Mouse (Mus musculus) neural tube, embryonic 11.5 days (tissue): ENCODE measurements around the gene Nbea. TPM values are rescaled to one million over a fixed set of nuclear protein-coding genes. Genes with fewer than 3 reads are reported as not detected.

Experiments
- ATAC-seq: fragments of 200-750 bp; cut with Nextera tagmentation; 2 replicates; pipeline ENCODE4 v1.8.0; 2017; ENCODE audit warnings: moderate number of reproducible peaks, mild to moderate bottlenecking, moderate TSS enrichment, moderate library complexity; ENCODE audit not compliant: insufficient read depth, low FRiP score, low TSS enrichment
- DNase-seq: peaks from one replicate; pipeline ENCODE4 v3.0.0-alpha.2; 2015; ENCODE audit warnings: low spot score
- H3K27ac ChIP-seq: fragments of 300-500 bp; sonication (generic); 2 replicates; pipeline ENCODE4 v1.5.1; 2014; ENCODE audit warnings: low read depth, mild to moderate bottlenecking, low read length
- H3K27me3 ChIP-seq: fragments of 300-500 bp; sonication (generic); 2 replicates; pipeline ENCODE4 v1.6.1; 2014; ENCODE audit warnings: mild to moderate bottlenecking, low read length, mixed read lengths; ENCODE audit not compliant: control insufficient read depth, insufficient read depth
- H3K36me3 ChIP-seq: fragments of 300-500 bp; sonication (generic); 2 replicates; pipeline ENCODE4 v1.6.1; 2014; ENCODE audit warnings: mild to moderate bottlenecking, low read length, moderate library complexity, mixed read lengths; ENCODE audit not compliant: control insufficient read depth, insufficient read depth
- H3K4me1 ChIP-seq: fragments of 300-500 bp; sonication (generic); 2 replicates; pipeline ENCODE4 v1.6.1; 2014; ENCODE audit warnings: low read length, mixed read lengths; ENCODE audit not compliant: control insufficient read depth, insufficient read depth
- H3K4me2 ChIP-seq: fragments of 300-500 bp; sonication (generic); 2 replicates; pipeline ENCODE4 v1.6.1; 2014; ENCODE audit warnings: low read depth, mild to moderate bottlenecking, moderate library complexity
- H3K4me3 ChIP-seq: fragments of 300-500 bp; sonication (generic); 2 replicates; pipeline ENCODE4 v1.5.1; 2014; ENCODE audit warnings: low read depth, low read length
- H3K9ac ChIP-seq: fragments of 300-500 bp; sonication (generic); 2 replicates; pipeline ENCODE4 v1.6.1; 2014; ENCODE audit warnings: mild to moderate bottlenecking, low read length
- H3K9me3 ChIP-seq: fragments of 300-500 bp; sonication (generic); 2 replicates; pipeline ENCODE4 v1.6.1; 2016; ENCODE audit warnings: low read length; ENCODE audit not compliant: control insufficient read depth
- WGBS: fragments of 180-500 bp; shearing (Covaris S2); extraction: QIAGEN DNeasy Blood & Tissue Kit; methylation state at CpG from one replicate; pipeline ENCODE4 v1.1.7; 2014; 5-methylcytosine and 5-hydroxymethylcytosine counted together
- polyA plus RNA-seq: library from polyadenylated mRNA; unstranded; fragments of >200 nt; fragmentation: Nextera tagmentation; extraction: Ambion mirVana; gene quantifications from 2 replicates; pipeline ENCODE4 v1.2.1, GENCODE M21; 2014

Gene Nbea
- polyA plus RNA-seq, result 18.5 and 18.8 TPM in 2 replicates

GRCm38 (mm10) chr3:56183159-56184133 is at the start of gene Nbea:
Nbea (minus strand) TSS chr3:56183701.
- Histone ChIP-seq H3K27ac (peak within 1 kb of the TSS; percentile 94), H3K4me1 (0 out of 2 replicates have a peak, but pooled peaks cover 4% of the 10 kb centered on the region), H3K27me3 (no peaks in the 10 kb centered on the region), H3K9ac (peak within 1 kb of the TSS; percentile 97), H3K4me2 (peak within 1 kb of the TSS; percentile 83), H3K36me3 (no peaks in the 10 kb centered on the region), H3K4me3 (peak within 1 kb of the TSS; percentile 93), H3K9me3 (no peaks in the 10 kb centered on the region)
- ATAC-seq (peak; percentile 80), DNase-seq (peak; percentile 91)
- under 1% methylated on average over 75 of the region's 131 CpGs for WGBS

GRCm38 (mm10) chr3:56229283-56229682 is 45.8 kb upstream of the Nbea start:
- Histone ChIP-seq H3K4me2 (no peak overlapping the region), H3K36me3 (no peaks in the 10 kb centered on the region), H3K9me3 (no peaks in the 10 kb centered on the region), H3K27ac (no peak overlapping the region), H3K4me1 (no peaks in the 10 kb centered on the region), H3K4me3 (no peak overlapping the region), H3K9ac (no peak overlapping the region), H3K27me3 (no peaks in the 10 kb centered on the region)
- ATAC-seq (no peak), DNase-seq (no peak)
- 91% methylated on average over 1 of the region's 1 CpGs for WGBS

GRCm38 (mm10) chr3:56215989-56216388 is 32.5 kb upstream of the Nbea start:
- no peaks in the 10 kb centered on the region for H3K4me1 ChIP-seq
- DNase-seq (no peak), ATAC-seq (no peak)
- no peak overlapping the region for H3K4me3 ChIP-seq
- H3K4me2 ChIP-seq, result no peak overlapping the region
- H3K36me3 ChIP-seq, result no peaks in the 10 kb centered on the region
- H3K9me3 ChIP-seq, result no peaks in the 10 kb centered on the region
- 78% methylated on average over 2 of the region's 2 CpGs for WGBS
- no peaks in the 10 kb centered on the region for H3K27me3 ChIP-seq
- H3K27ac ChIP-seq, result no peak overlapping the region
- H3K9ac ChIP-seq, result no peak overlapping the region

GRCm38 (mm10) chr3:56203968-56204367 is 20.5 kb upstream of the Nbea start:
- Histone ChIP-seq H3K9ac (no peak overlapping the region), H3K36me3 (no peaks in the 10 kb centered on the region), H3K27ac (no peak overlapping the region), H3K4me3 (no peak overlapping the region), H3K27me3 (no peaks in the 10 kb centered on the region), H3K4me1 (no peaks in the 10 kb centered on the region), H3K4me2 (no peak overlapping the region), H3K9me3 (no peaks in the 10 kb centered on the region)
- ATAC-seq (no peak), DNase-seq (no peak)
- 87% methylated on average over 6 of the region's 6 CpGs for WGBS

- H3K9me3 ChIP-seq, result no peaks in the 10 kb centered on the region
- H3K4me1 ChIP-seq, result 0 out of 2 replicates have a peak, but pooled peaks cover 4% of the 10 kb centered on the region
- no peak overlapping the region for H3K4me3 ChIP-seq
- H3K27ac ChIP-seq, result no peak overlapping the region
- no peak for ATAC-seq
- H3K36me3 ChIP-seq, result no peaks in the 10 kb centered on the region
- no peak for DNase-seq
- WGBS, result 91% methylated on average over 1 of the region's 1 CpGs
- H3K27me3 ChIP-seq, result no peaks in the 10 kb centered on the region
- H3K9ac ChIP-seq, result no peak overlapping the region
- no peak overlapping the region for H3K4me2 ChIP-seq
These were observed 4.7 kb upstream of the Nbea start for GRCm38 (mm10) chr3:56188238-56188637.

- Histone ChIP-seq H3K4me1 (0 out of 2 replicates have a peak, but pooled peaks cover 4% of the 10 kb centered on the region), H3K36me3 (no peaks in the 10 kb centered on the region), H3K4me2 (no peak overlapping the region), H3K4me3 (no peak overlapping the region), H3K27me3 (no peaks in the 10 kb centered on the region), H3K9ac (no peak overlapping the region), H3K27ac (no peak overlapping the region), H3K9me3 (no peaks in the 10 kb centered on the region)
- ATAC-seq, result no peak
- WGBS, result 84% methylated on average over 6 of the region's 6 CpGs
- no peak for DNase-seq
These were observed 3.8 kb upstream of the Nbea start for GRCm38 (mm10) chr3:56187131-56187779.

- 1% methylated on average over 40 of the region's 61 CpGs for WGBS
- peak; percentile 60 for ATAC-seq
- H3K9me3 ChIP-seq, result no peaks in the 10 kb centered on the region
- H3K36me3 ChIP-seq, result no peaks in the 10 kb centered on the region
- peak overlapping the region; percentile 97 for H3K9ac ChIP-seq
- DNase-seq, result peak; percentile 43
- H3K4me1 ChIP-seq, result 0 out of 2 replicates have a peak, but pooled peaks cover 4% of the 10 kb centered on the region
- peak overlapping the region; percentile 93 for H3K4me3 ChIP-seq
- peak overlapping the region; percentile 83 for H3K4me2 ChIP-seq
- no peaks in the 10 kb centered on the region for H3K27me3 ChIP-seq
- H3K27ac ChIP-seq, result peak overlapping the region; percentile 94
These were observed 936 bp downstream of the Nbea start for GRCm38 (mm10) chr3:56182371-56183158.

- Histone ChIP-seq H3K9me3 (no peaks in the 10 kb centered on the region), H3K4me2 (peak overlapping the region; percentile 83), H3K9ac (peak overlapping the region; percentile 97), H3K4me3 (peak overlapping the region; percentile 93), H3K27ac (no peak overlapping the region), H3K36me3 (no peaks in the 10 kb centered on the region), H3K27me3 (no peaks in the 10 kb centered on the region), H3K4me1 (0 out of 2 replicates have a peak, but pooled peaks cover 4% of the 10 kb centered on the region)
- ATAC-seq, result no peak
- no peak for DNase-seq
- 3% methylated on average over 4 of the region's 4 CpGs for WGBS
These were observed 1.5 kb downstream of the Nbea start for GRCm38 (mm10) chr3:56181991-56182370.
